Mouse (Mus musculus): ENCODE measurements at regions not wholly inside any gene's neighbourhood (a gene's known extent, or its start where the extent isn't known, plus 50 kb on each side); places are given as distances from the start of the nearest gene placed in this dataset.

DNA sequence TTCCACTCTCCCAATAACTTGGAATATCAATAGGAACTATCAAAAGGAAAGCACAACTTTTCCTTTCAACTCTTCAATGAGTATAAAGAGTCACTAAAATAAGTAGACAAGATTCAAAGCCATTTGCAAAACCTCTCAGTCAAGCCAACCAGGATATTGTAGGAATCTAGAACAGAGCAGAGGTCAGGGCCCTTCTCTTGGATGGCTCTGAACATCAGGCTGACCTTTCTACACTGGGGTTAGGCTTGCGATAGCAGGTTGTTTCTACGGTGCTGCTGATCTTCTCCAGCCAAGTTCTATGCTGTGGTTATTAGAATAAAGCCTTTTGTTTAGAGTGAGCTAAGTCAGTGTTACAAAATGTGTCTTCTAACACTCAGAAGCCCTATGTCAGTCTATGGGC is 658.6 kb downstream of the Ofcc1 start:
- in situ Hi-C loops (cut with MboI, MseI) = loop anchor here (10.0 kb wide), 1 partner anchor 532 kb away; no protein-coding TSS in a partner anchor

GRCm38 (mm10) chr13:39691291-39692024 is 669.8 kb downstream of the Ofcc1 start:
- in situ Hi-C loops (cut with MboI, MseI) = no loop called here

- in situ Hi-C loops (cut with MboI, MseI) = loop anchor here (25.0 kb wide), 1 partner anchor 1098 kb away; no protein-coding TSS in a partner anchor
These were observed 696.7 kb downstream of the Ofcc1 start for GRCm38 (mm10) chr13:39664548-39664947.

DNA sequence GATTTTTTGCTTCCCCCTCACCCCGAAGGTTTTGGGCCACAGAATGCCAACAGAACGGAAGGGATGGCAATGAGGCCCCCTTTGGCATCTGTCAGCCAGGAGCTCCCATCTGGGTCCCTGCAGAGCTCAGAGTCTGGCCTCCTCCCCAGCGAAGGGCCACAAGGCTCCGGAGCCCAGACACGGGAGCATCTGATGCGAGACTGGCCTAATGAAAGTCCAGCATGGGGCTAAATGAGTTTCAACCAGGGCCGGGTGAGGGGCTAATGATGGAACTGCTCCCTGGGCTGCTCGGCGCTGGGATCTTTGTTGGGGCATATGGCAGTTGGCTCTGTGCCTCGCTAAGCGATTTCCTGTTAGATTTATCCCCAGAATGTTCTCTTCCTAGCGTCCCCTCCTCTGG is 688.8 kb upstream of the Slc35b3 start:
- in situ Hi-C loops (cut with MboI, MseI) = no loop called here

DNA sequence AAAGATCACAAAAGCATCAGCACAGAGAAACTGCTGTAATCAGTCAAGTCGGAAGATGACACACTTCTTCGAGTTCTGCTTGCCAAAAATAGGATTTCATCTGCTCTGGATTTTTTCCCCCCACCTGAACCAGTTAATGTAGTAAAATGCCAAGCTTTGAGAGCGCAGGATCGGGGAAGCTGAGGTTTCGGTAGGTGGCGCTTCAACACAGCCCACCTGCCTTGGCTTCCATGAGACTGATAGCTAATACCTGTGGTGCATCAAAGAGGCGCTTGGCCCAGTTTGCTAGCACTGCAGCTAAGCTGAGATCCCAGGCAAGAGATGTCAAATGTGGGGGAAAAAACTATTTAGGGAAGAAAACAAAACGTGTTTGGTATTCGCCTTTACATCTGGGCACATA is 686.7 kb upstream of the Slc35b3 start:
- in situ Hi-C loops (cut with MboI, MseI) = no loop called here

DNA sequence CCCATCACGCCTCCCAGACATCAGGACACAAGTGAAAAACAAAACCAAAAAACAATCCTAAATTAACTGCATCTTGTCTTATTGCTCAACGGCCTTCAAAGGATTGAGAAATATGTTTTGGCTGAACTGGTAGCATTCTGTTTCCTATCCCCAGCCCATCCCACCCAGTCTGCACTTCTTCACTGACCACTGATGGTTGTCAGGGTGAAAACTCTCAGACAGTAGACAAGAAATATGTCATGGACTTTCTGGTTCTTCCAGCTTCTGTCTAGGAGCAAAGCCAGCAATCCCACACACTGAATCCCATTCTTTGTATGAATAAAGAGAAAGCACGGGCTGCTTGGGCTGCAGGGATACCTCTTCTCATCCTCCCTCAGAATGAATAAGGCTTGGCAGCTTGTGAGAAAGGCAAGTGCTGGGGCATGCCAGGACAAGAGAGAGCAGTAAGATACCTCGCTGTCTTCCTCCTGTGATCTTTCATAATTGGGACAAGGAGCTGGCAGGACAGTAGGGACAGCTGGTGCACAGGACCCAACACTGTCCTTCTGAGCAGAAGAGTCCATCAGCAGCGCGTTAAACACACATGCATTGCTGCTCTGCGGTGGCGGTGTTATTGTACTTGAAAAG is 670.9 kb upstream of the Slc35b3 start:
- in situ Hi-C loops (cut with MboI, MseI) = no loop called here
